Mouse (Mus musculus) effector memory CD4-positive, alpha-beta T cell, adult 7 months (primary cell): Measurements from ENCODE around the gene Mmp23. TPM values are rescaled to one million over a fixed set of nuclear protein-coding genes. Genes with fewer than 3 reads are reported as not detected.

Source experiments
- polyA plus RNA-seq: library from polyadenylated mRNA; unstranded; fragments of 100-300 nt; shearing (Covaris generic); gene quantifications from one replicate; pipeline ENCODE4 v1.2.1, GENCODE M21; 2017

The Mmp23 gene
- 0.74 TPM for polyA plus RNA-seq

DNA sequence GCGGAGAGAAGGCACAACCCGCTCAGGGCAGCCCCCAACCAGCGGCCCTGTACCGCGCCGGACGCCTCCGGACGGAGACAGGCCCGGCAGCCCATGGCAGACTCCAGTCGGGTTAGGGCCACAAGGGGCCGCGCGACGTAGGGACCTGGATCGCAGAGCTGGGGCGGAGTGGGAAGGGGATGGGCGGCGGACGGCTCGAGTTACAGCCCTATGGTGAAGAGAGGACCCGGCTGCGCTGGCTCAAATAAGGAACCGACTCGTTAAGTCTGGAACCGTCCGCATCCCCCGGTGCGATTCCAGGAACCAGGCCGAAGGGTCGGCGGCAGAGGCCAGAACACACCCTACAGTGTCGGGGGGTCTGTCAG is at the start of gene Mmp23:
Gene Mmp23 (minus strand): TSS at position 299 of the 365 bp plus-strand sequence.

DNA sequence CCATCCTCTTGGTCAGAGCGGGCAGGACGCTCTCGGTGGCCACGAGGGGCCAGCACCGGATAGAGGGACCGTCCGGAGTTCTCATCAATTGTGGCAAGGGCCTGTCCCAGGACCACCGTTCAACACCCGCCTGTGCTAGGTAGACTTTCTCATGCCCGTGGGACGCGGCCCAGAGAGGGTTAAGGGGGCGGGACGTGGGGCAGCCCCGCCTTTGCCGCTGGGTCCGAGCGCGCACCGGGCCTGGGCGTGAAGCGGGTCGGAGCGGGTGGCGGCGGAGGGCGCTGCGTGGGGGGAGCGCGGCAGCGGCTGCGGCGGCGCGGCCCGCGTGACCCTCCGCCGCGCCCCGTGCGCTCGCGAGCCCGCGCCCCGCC is 40.9 kb upstream of the Mmp23 start, which contains the start of gene Fndc10:
Gene Fndc10 (plus strand): TSS at position 232 of the 371 bp plus-strand sequence.

DNA sequence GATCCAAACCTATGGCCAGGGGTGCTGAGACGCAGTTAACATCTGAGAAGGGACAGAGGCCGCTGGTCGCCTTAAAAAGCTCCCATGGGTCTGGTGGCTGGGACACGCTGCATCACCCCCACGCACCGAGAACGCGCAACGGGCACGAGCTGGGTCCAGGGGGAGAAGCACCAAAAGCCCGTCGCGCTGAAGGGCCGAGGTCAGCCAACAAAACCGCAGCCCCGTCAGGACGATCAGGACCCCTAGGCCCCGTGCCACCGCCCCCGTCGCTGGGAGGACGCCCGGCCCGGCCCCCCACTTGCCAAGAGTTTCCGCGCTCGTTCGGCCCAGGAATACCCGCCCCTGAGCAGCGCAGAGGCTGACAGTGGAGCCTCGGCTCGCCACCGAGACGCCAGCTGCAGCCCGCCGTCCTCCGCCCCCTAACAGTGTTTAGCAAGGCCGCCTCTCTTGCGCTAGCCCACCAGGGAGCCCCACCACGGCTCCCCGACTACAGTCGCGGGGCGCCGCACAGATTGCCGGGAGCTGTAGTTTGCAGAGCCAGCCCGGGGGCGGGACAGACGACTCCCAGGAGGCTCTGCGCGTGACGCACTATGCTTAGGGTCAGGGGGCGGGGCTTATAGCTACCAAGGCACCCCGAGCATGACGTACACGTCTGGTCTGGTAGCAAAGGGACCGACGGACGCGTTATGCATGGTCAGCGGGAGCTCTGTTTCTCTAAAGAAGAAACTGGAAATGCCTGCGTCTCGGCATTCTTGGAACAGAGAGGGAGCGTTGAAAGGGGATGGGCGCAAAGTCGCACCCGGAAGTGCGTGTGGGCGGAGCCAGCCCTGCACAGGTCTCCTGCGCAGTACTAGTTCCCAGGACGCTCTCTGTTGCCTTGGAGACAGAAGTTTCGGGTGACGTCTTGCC is 15.8 kb upstream of the Mmp23 start, which contains the start of gene Mib2:
Gene Mib2 (minus strand): TSS at position 510 of the 909 bp plus-strand sequence.

GRCm38 (mm10) chr4:155645308-155645707 is 7.9 kb downstream of the Mmp23 start, which contains the start of gene Gm10563:
Gm10563 (minus strand) TSS chr4:155645408.

GRCm38 (mm10) chr4:155624338-155625291 is 28.6 kb downstream of the Mmp23 start, which contains the start of gene Cdk11b:
Cdk11b (plus strand) TSS chr4:155624854.

DNA sequence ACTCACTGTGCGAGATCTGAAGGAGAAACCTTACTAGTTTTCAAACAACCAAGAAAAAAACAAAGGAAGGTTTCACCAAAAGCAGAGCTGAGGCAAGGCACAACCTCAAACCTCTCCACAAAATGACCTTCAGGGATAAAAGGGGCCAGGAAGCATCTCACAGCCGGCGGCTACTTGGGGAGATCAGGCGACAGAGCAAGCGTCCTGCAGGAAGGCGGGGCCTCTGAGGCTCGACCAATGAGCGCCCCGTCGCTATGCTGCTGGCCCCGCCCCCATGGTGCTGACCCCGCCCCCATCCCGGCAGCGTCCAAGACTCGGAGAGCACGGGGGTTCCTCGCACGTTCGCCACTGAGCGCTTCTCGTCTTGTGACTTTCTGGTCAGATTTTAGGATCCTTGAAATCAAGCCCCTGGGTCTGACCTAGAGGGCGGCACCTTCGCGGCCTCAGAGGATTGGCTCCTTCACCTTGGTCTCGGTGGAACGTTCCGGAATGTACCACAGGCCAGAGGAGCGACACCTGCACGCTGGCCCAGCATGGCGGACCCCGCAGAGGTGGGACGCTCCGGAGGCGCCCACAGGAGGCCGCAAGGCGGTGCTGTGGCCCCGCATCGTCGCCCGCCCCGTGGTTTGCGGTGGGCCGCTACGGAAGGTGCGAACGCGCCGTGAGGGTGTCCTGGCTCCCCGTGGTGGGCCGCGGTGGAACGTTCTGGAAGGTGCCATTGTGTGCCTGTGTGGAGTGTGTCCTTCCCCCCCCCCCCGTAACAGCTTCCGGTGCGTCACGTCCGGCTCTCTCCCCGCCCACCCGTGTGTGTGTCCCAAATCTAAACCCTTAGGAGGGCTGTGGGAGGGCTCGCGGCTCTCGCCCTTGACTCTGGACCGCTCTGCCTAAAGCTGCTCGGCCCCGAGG is 51.8 kb downstream of the Mmp23 start, which contains the start of gene Slc35e2:
Gene Slc35e2 (plus strand): TSS at position 326 of the 906 bp plus-strand sequence.

Other genes starting within 250 kb of the Mmp23 start
- 5.7 TPM for gene Cfap74, start 244.2 kb downstream of the Mmp23 start, polyA plus RNA-seq
- gene Tmem52, start 184.3 kb downstream of the Mmp23 start, polyA plus RNA-seq = not detected
- gene Gnb1, start 162.0 kb downstream of the Mmp23 start, polyA plus RNA-seq = 437 TPM
- gene Nadk, start 91.0 kb downstream of the Mmp23 start, polyA plus RNA-seq = 110 TPM
- gene Slc35e2, start 52.0 kb downstream of the Mmp23 start, polyA plus RNA-seq = 20.0 TPM
- 314 TPM for gene Cdk11b, start 28.5 kb downstream of the Mmp23 start, polyA plus RNA-seq
- gene Gm10563, start 8.0 kb downstream of the Mmp23 start, polyA plus RNA-seq = not detected
- gene Mib2, start 15.8 kb upstream of the Mmp23 start, polyA plus RNA-seq = 45.8 TPM
- gene Fndc10, start 41.0 kb upstream of the Mmp23 start, polyA plus RNA-seq = 10.8 TPM
- 92.9 TPM for gene Ssu72, start 51.4 kb upstream of the Mmp23 start, polyA plus RNA-seq
- 0.35 TPM for gene Tmem240, start 81.4 kb upstream of the Mmp23 start, polyA plus RNA-seq
- gene Atad3a, start 107.7 kb upstream of the Mmp23 start, polyA plus RNA-seq = 65.7 TPM
- gene Vwa1, start 121.3 kb upstream of the Mmp23 start, polyA plus RNA-seq = not detected
- gene Tmem88b, start 132.5 kb upstream of the Mmp23 start, polyA plus RNA-seq = not detected
- not detected for gene Ankrd65, start 137.1 kb upstream of the Mmp23 start, polyA plus RNA-seq
- gene Mrpl20, start 149.5 kb upstream of the Mmp23 start, polyA plus RNA-seq = 72.5 TPM
- gene Ccnl2, start 159.1 kb upstream of the Mmp23 start, polyA plus RNA-seq = 320 TPM
- gene Aurkaip1, start 177.9 kb upstream of the Mmp23 start, polyA plus RNA-seq = 125 TPM
- gene Mxra8, start 186.3 kb upstream of the Mmp23 start, polyA plus RNA-seq = 4.6 TPM
- 85.5 TPM for gene Dvl1, start 194.0 kb upstream of the Mmp23 start, polyA plus RNA-seq
- 0.56 TPM for gene Tas1r3, start 210.0 kb upstream of the Mmp23 start, polyA plus RNA-seq
- gene Cptp, start 216.1 kb upstream of the Mmp23 start, polyA plus RNA-seq = 6.9 TPM
- gene Ints11, start 216.2 kb upstream of the Mmp23 start, polyA plus RNA-seq = 63.2 TPM
- gene Pusl1, start 238.4 kb upstream of the Mmp23 start, polyA plus RNA-seq = 26.4 TPM
- gene Acap3, start 238.4 kb upstream of the Mmp23 start, polyA plus RNA-seq = 38.1 TPM